Mouse (Mus musculus) kidney, postnatal 14 days (tissue): ENCODE data around the gene Arhgef17.

Experiments
- DNase-seq: peaks from one replicate; pipeline ENCODE4 v3.0.0; 2022; ENCODE audit warnings: mixed read lengths

The Arhgef17 gene

GRCm38 (mm10) chr7:100938106-100938505, 6.2 kb upstream of the Arhgef17 start:
- no peak for DNase-seq

GRCm38 (mm10) chr7:100937481-100937880, 5.6 kb upstream of the Arhgef17 start:
- no peak for DNase-seq

- DNase-seq = peak; percentile 56
Measured at GRCm38 (mm10) chr7:100933520-100933919, 1.6 kb upstream of the Arhgef17 start.

GRCm38 (mm10) chr7:100932481-100933007, 637 bp upstream of the Arhgef17 start:
- DNase-seq = peak; percentile 96

- peak; percentile 57 for DNase-seq
Measured at GRCm38 (mm10) chr7:100931316-100931925, 486 bp downstream of the Arhgef17 start.

- DNase-seq = peak; percentile 91
Measured at GRCm38 (mm10) chr7:100930619-100931315, 1.1 kb downstream of the Arhgef17 start.

GRCm38 (mm10) chr7:100929639-100930303, 2.1 kb downstream of the Arhgef17 start:
- no peak for DNase-seq

- DNase-seq = peak; percentile 58
Measured at GRCm38 (mm10) chr7:100928456-100928855, 3.5 kb downstream of the Arhgef17 start.

GRCm38 (mm10) chr7:100927287-100928000, 4.5 kb downstream of the Arhgef17 start:
- DNase-seq = no peak

GRCm38 (mm10) chr7:100926311-100926923, 5.5 kb downstream of the Arhgef17 start:
- DNase-seq = peak; percentile 71

- no peak for DNase-seq
Measured at GRCm38 (mm10) chr7:100924674-100925445, 7.0 kb downstream of the Arhgef17 start.

- DNase-seq = no peak
Measured at GRCm38 (mm10) chr7:100924200-100924599, 7.7 kb downstream of the Arhgef17 start.

GRCm38 (mm10) chr7:100922907-100923306, 9.0 kb downstream of the Arhgef17 start:
- no peak for DNase-seq

- no peak for DNase-seq
Measured at GRCm38 (mm10) chr7:100921289-100921688, 10.6 kb downstream of the Arhgef17 start.

- DNase-seq = peak; percentile 80
Measured at GRCm38 (mm10) chr7:100919809-100920107, 12.1 kb downstream of the Arhgef17 start.

GRCm38 (mm10) chr7:100919006-100919808, 12.7 kb downstream of the Arhgef17 start:
- no peak for DNase-seq

- DNase-seq = peak; percentile 65
Measured at GRCm38 (mm10) chr7:100918176-100918575, 13.7 kb downstream of the Arhgef17 start.

- DNase-seq = no peak
Measured at GRCm38 (mm10) chr7:100917751-100918150, 14.2 kb downstream of the Arhgef17 start.

GRCm38 (mm10) chr7:100916526-100916925, 15.4 kb downstream of the Arhgef17 start:
- DNase-seq = no peak

GRCm38 (mm10) chr7:100915204-100915603, 16.7 kb downstream of the Arhgef17 start:
- no peak for DNase-seq

- peak; percentile 59 for DNase-seq
Measured at GRCm38 (mm10) chr7:100911791-100912190, 20.1 kb downstream of the Arhgef17 start.
